Mouse (Mus musculus): ENCODE data around the gene Gm16867.
"Not testable (repeated sequence)": the region's sequence is repeated elsewhere in the genome, so short reads cannot be mapped to it uniquely, and the experiment has no call there.

- not testable (repeated sequence) for TF ChIP-seq TAL1 (conservative IDR thresholded peaks at IDR 0.05; ENCODE audit: low read depth, low read length); CTCF (IDR thresholded peaks at IDR 0.05; ENCODE audit: low read depth, low read length)
Measured at GRCm38 (mm10) chr14:69526202-69526601, 23.0 kb upstream of the Gm16867 start.

Measured in G1E (cell line).